Mouse (Mus musculus) spleen, adult 2 months (tissue): ENCODE data around the gene Rbm7.

Source experiments
- CTCF ChIP-seq: fragments of 200-500 bp; IDR thresholded peaks from 2 replicates; pipeline ENCODE4 v1.5.1; 2011; ENCODE audit warnings: mild to moderate bottlenecking, inconsistent platforms; ENCODE audit not compliant: insufficient read depth, insufficient read length, insufficient replicate concordance; ENCODE audit errors: extremely low read depth
- POLR2A ChIP-seq: fragments of 200-500 bp; IDR thresholded peaks from 2 replicates; pipeline ENCODE4 v1.6.1; 2011; ENCODE audit warnings: low read depth, low read length, inconsistent platforms

DNA sequence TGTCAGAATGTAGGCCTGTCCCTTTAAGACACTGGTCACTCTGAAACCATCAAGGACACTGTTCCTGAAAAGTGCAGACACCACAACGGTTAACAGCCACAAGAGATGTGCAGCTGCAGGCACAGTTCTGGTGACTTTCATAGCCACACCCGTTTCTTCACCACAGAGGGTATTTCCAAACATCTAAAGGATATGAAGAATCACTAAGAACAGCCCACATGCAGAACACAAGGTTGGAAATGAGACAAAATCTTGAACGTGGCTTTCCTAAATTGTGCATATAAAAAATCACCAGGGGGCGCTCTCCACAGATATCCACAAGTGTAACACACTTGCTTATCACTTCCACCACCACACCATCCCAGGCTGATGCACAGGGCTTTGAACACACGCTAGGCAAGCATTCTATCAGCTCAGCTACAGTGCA is 47.3 kb downstream of the Rbm7 start:
- peak; percentile 13; the same call in 1 of the 2 replicates for TF ChIP-seq CTCF
- no peak for TF ChIP-seq POLR2A
